ENCODE assay signal across 8 mouse cellular contexts in the genomic region with DNA sequence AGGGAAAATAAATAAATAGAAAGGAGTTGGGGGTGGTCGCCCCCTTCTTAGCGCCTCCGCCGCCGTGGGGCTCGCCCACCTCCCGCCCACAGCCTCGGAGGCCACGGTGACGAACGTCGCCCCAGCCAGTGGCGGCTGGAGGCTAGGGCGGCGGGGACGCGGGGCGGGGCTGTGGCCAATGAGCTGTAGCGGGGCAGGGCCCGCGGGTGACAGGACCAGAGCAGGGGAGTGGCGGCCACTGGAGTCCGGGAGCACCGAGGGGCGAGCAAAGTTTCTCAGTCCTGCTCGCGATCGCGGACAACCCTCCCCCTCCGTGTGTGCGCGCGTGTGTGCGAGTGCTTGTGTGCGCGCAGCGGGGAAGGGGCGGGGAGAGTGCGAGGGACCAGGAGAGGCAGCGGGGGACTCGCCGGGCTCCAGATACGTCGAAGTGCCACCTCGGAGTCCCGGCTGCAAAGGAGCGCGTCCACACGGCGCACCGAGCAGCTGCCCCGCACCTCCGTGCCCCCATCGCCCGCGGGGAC. TPM values are rescaled to one million over a fixed set of nuclear protein-coding genes. Genes with fewer than 3 reads are reported as not detected.
A peak's percentile ranks its signal among the peaks of the same experiment; 100 is the strongest.
DNase-seq lines count a peak whose midpoint lies in the region; ATAC-seq lines count a peak whose summit lies in the region.

No protein-coding gene starts in this region.

- peaks cover 5% of the 10 kb centered on the region; the same call in 1 of the 2 replicates for H3K4me1 ChIP-seq in brown adipose tissue, adult 24 weeks (ENCODE audit: control insufficient read depth, insufficient read depth, insufficient read length, low read length)

- DNase-seq in CD4-positive helper T cell, adult 2 months (ENCODE audit: low read depth, low spot score): peak; percentile 19
- peak; percentile 38 to 65 for DNase-seq in frontal cortex, adult 2 months (ENCODE audit: extremely low spot score in 1 of 2, low spot score in 1 of 2)
- DNase-seq in layer of hippocampus, postnatal 14 days (ENCODE audit: low spot score in 2 of 2): peak; percentile 73 to 81
- DNase-seq in lung, postnatal 14 days: peak; percentile 87
- DNase-seq in retina, postnatal 1 day: peak; percentile 94
- DNase-seq in urinary bladder, adult 2 months (ENCODE audit: low spot score): peak; percentile 65

- H3K27ac ChIP-seq in brown adipose tissue, adult 24 weeks (replicated peaks; ENCODE audit: low read depth, low read length): peak overlapping the region; percentile 69

- peak; percentile 48 to 67; a peak in 3 of 4 replicates for ATAC-seq in hematopoietic stem cell, adult 5-6 weeks (replicated peaks in 1 of 2; ENCODE audit: insufficient read depth in 1 of 2, low FRiP score in 2 of 2, low TSS enrichment in 1 of 2, low read depth in 1 of 2, poor library complexity in 2 of 2, severe bottlenecking in 2 of 2)

- H3K4me3 ChIP-seq in brown adipose tissue, adult 24 weeks (ENCODE audit: insufficient read depth, low read depth, low read length): peak overlapping the region; percentile 86

RNA-seq across cellular contexts. Expression of a gene that starts 1.2 kb away (rescaled TPM):
- polyA plus RNA-seq in brown adipose tissue, adult 24 weeks (2012; ENCODE audit: insufficient read depth, insufficient read length, missing spikeins): 0.91 and 1.3 TPM in 2 replicates
- 2.9 and 3.4 TPM in 2 replicates for polyA plus RNA-seq in frontal cortex, adult 2 months (2012; rRNA removed)
- 0.06 and 0.10 TPM in 2 replicates for total RNA-seq in hematopoietic stem cell, adult 5-6 weeks (2017)
- total RNA-seq in layer of hippocampus, postnatal 14 days (2021): 10 to 100 TPM; 33.2 to 33.3 TPM
- 4.2 and 6.3 TPM in 2 replicates for polyA plus RNA-seq in urinary bladder, adult 2 months (2012; rRNA removed)

Comparison
In these comparisons a context has a peak if more than half of its experiments do, and no peak if none do; other contexts are left out.
1. Peak in every context shown above with its lines: DNase-seq, ATAC-seq, H3K4me3 ChIP-seq and H3K27ac ChIP-seq.
2. DNase-seq: peak in every context shown above with its lines; median percentile 94 in retina, postnatal 1 day; 87 in lung, postnatal 14 days; 77 in layer of hippocampus, postnatal 14 days; 65 in urinary bladder, adult 2 months; 52 in frontal cortex, adult 2 months; 19 in CD4-positive helper T cell, adult 2 months.